Mouse (Mus musculus) C2C12 (cell line): ENCODE results near the gene Sec24b.

Experiments
- CEBPB ChIP-seq: IDR thresholded peaks from one replicate; pipeline ENCODE4 v1.6.1; 2011; ENCODE audit warnings: low read depth, mild to moderate bottlenecking, control low read depth, moderate library complexity
- CTCF ChIP-seq: IDR thresholded peaks from one replicate; pipeline ENCODE4 v1.5.1; 2011; ENCODE audit not compliant: control insufficient read depth, insufficient read depth, insufficient read length
- FOSL1 ChIP-seq: IDR thresholded peaks from one replicate; pipeline ENCODE4 v1.8.0; 2011; ENCODE audit warnings: mild to moderate bottlenecking, low read length; ENCODE audit not compliant: poor library complexity, insufficient read depth, severe bottlenecking
- MAX ChIP-seq: IDR thresholded peaks from one replicate; pipeline ENCODE4 v1.6.1; 2011; ENCODE audit warnings: mild to moderate bottlenecking, control low read depth
- MYOD1 ChIP-seq: IDR thresholded peaks from one replicate; pipeline ENCODE4 v1.6.1; 2011; ENCODE audit warnings: low read depth; ENCODE audit not compliant: control insufficient read depth, insufficient read length
- MYOG ChIP-seq: IDR thresholded peaks from one replicate; pipeline ENCODE4 v1.6.1; 2011; ENCODE audit not compliant: control insufficient read depth, insufficient read length; ENCODE audit errors: extremely low read depth
- USF1 ChIP-seq: IDR thresholded peaks from one replicate; pipeline ENCODE4 v1.6.1; 2011; ENCODE audit warnings: low read depth, mild to moderate bottlenecking, control low read depth, moderate library complexity

GRCm38 (mm10) chr3:130055416-130056385 lies 5.7 kb downstream of the Sec24b start:
- TF ChIP-seq CTCF (no peak), CEBPB (no peak), USF1 (no peak), MAX (no peak), FOSL1 (no peak), MYOG (no peak), MYOD1 (no peak)
